Mouse (Mus musculus): ENCODE measurements around the gene Syt7.

DNA sequence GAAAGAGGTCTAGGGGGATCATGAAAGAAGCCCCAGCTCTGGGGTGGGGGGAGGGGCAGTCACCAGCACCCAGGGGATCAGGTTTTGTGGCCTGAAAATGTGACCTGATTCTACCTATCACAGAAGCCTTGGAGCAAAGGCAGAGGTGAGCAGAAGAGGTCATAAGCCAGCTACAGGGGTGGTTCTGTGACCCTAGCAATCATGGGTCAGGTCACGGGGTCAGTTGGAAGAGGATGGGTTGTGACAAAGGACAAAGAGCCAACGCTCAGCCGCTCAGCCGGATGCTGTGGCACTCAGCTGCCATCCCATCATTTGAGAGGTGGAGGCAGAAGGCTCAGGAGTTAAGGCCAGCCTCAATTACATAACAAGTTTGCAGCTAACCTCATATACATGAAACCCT, 75.5 kb downstream of the Syt7 start:
- TF ChIP-seq EP300 (IDR thresholded peaks at IDR 0.05; ENCODE audit: low read depth) (no peak), CTCF (IDR thresholded peaks at IDR 0.05; ENCODE audit: low read depth) (no peak)

Data from heart, postnatal 0 days (tissue).